Mouse (Mus musculus): Measurements from ENCODE around the gene Tctex1d2.

The Tctex1d2 gene

DNA sequence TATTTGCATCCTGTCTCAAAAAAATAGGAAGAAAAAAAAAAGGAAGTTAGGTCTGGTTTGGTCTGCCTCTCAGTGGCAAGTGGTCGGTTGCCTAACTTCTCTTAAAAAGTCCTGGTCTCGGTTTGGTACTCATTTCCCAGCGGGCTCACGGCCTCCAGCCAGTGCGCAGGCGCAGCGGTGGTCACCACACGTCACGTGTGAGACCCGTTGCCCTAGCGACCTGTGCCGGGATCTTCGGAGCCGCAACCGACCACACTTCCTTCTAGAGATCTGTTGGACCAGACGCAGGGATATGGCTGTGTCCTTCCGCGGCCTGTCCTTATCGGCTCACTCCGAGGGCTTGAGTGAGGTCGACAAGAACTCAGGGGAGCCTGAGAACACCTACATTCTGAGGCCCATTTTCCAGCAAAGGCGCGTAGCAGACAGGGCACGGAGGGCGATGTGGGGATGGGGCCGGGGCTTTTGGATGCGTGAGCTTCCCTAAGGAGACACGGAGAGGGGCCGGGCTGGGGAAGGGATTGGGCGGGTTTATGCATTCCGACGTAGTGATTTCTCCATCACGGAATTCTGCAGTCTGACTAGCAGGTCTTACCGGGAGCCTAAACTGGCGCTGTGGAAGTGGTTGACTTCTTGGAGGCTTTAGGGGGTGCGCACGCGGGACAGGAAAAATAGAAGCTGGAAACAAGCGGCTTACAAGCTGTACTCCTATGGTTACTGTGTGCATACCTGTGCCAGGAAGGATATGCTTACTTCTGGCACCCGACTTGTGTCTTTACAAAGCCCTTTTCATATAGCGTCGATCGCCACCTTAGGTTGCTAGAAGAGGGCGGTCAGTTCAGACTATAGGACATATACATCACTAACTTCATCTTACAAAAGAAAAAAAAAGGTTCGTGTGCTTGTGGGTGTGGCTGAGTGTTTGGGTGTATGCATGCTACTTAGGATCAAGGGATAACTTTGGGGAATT, at the start of gene Tctex1d2:
Tctex1d2 (plus strand) TSS at position 186 of the 967 bp plus-strand sequence.
- DNase-seq (ENCODE audit: low spot score), result peak; percentile 96

DNA sequence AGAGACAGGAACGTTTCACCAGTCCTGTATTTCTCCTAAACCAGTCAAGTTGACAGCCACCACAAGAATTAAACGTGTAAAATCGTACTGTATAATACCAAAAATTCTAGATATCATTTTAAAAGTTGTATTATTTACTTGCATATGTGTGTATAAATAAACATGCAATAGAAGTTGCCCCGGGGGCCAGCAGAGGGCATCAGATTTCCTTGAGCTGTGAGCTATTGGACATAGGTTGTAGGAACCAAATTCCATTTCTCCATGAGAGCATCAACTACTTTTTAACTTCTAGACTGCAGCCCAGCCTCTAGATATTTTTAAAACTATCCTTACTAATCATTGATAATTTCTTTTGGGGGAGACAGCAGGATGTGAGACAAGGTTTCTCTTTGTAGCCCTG, 48.2 kb upstream of the Tctex1d2 start:
- DNase-seq (ENCODE audit: low spot score), result peak; percentile 13

DNA sequence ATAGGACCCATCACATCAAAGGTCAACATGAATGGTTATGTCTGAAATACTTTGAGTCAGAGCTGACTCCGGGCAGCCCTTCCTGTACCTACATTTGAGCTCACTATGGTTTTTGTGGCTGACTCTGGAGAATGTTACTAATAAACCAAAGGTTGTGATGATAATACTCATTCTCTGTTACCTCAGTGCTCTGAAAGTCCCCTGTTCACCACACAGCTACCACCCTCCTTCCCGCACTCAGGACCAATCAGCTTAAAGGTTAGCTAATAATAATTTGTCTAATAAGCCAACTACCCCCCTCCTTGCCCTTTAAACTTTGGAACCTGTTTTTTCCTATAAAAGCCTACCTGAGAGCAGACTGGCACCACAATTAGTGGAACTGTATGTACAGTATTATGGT, 39.9 kb upstream of the Tctex1d2 start:
- no peak for DNase-seq (ENCODE audit: low spot score)

DNA sequence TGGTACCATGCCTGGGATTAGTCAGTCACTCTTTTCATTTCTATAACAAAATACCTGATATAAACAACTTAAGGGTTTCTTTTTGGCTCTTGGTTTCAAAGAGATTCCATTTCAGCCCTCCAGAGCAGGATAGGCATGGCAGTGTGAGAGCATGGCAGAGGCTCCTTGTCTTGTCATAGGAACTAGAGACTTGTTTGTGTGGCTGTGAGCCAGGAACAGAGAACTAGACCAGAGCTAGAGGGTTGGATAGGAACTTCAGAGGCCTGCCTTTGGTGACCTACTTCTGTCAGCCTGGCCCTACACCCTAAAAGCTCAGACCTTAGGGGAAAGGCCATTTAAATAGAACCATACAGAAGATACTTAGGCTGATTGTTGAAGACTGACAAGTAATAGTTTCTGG, 36.6 kb upstream of the Tctex1d2 start:
- DNase-seq (ENCODE audit: low spot score), result no peak

DNA sequence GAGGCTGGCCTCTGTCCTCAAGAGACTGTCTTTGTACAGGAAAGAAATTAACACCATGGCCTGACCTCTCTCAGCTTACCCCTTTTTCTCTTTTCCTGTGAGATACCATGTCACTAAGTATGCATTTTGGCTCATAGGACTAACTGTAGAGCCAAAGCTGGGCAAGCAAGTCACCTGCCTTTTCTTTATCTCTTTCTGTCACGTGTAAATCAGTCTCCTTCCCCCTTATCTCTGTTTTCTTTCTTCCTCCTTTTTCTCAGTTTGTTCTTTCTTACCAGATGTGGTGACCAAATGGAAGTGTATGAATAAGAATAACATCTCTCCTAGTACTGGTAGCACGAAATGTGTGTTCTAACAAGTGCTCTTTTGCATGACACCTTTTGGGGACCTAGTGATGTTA, 34.6 kb upstream of the Tctex1d2 start:
- no peak for DNase-seq (ENCODE audit: low spot score)

DNA sequence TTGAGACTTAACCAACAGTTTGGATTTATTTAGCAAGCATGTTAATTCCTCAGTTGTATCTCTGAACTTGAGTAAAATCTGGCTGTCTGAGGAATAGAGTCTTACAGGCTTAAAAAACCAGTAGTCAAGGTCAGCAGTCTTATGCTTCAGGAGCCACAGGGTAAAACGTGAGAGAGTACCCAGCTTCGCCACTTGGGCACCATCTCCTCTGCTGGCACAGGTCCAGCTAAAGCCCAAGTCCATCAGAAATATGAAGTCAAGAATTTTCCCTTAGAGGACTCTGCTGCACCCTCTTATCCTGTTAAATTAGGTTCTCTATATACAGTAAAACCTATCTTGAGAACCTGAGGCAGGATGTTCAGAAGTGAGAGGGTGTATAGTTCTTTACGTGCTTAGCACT, 32.7 kb upstream of the Tctex1d2 start:
- no peak for DNase-seq (ENCODE audit: low spot score)

DNA sequence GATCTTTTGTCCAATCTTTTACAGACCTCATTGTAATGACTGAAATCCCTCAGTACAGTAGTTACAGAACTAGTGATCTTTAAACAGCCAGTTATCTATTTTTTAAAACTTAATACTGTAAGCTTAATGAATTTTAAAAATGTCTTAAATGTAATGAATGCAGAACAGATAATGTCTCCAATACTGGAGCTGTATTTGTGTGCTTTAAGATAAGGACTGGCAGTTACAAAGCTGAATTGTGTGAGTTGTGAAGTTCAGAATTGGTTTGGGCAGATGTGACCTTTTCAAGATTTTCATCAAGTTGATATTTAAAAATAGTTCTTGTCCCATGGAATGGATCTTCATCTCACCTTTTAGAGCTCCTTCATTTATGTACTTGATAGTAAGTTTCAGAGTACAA, 30.5 kb upstream of the Tctex1d2 start:
- DNase-seq (ENCODE audit: low spot score), result no peak

DNA sequence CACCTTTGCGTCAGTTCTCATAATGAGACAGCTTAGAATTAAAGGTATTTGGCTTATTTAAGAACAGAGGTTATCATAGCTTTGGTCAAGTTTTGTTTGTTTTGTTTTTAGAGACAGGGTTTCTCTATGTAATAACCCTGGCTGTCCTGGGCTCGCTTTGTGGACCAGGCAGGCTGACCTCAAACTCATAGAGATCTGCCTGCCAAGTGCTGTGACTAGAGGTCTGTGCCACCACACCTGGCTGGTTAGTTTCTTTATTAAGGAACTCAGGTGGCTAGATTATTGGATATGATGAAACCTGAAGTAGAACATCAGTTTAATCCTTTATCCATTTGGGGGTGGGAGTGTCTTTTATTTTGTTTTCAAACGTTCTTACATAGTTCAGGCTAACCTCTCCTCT, 29.7 kb upstream of the Tctex1d2 start:
- no peak for DNase-seq (ENCODE audit: low spot score)

DNA sequence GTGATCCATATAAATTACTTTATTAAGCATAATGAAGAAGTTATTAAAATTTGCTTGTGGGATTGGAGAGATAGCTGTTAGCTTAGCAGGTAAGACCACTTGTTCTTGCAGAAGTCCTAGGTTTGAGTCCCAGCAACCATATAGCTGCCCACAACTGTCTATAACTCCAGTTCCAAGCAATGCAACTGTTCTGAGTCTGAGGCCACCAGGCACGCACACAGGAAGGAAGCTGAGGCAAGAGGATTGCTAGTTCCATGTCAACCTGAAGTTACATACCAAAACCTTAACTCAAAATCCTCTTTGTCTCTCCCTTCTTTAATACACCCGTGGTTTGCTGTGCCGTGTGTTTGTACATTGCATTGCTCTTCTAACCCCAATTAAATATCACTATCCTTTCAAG, 28.6 kb upstream of the Tctex1d2 start:
- DNase-seq (ENCODE audit: low spot score), result no peak

DNA sequence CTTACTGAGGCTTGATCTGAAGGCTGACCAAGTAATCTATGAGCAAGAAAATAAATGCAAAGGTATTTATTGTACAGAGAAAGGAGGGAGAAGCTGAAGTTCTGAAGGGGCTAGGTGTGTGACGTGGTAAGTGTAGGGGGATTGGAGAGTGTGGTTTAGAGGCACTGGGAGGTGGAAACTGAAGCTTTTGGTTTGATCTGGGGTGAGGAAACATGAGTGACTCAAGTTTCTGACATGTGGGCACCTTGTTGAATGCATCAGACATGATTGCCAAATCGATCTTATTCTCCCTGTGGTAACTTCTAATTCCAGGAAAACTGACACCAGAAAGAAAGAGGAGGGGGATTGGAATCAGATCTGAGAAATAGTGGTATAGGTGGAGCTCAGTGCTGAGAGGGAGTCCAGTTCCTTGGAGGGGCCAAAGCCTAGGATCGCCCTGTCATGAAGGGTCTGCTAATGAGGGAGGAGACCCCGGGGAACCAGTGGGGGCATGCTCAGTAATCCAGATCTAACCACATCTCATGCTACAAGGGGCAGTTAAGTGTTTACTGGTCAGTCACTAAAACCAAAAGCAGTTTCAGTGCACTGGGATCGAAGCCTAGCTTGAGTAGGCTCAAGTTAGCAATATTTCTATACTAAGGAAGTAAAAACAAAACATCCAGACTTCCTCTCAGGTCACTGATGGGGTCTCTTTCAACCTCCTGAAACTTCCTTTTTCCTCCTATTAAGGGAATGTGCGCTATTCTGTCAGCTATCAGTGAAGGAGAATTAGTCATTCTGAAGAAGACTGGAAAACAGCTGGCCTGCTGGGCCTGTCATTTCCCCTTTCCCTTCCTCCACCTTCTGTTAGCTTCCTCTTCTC, 23.6 kb upstream of the Tctex1d2 start:
- DNase-seq (ENCODE audit: low spot score), result no peak

DNA sequence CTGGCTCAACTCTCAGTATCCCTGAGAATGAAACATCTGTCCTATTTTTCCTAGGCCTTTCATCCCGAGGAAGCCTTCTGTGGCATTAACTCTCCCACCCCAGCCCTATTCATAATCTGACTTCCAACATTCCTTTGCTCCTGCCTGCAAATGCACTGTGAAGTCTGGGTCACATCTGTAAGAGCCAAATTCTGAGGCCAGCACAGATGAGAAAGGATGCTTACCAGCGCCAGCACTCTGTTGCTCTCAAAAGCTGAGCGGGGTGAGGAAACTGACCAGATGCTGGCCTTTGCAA, 23.0 kb upstream of the Tctex1d2 start:
- no peak for DNase-seq (ENCODE audit: low spot score)

DNA sequence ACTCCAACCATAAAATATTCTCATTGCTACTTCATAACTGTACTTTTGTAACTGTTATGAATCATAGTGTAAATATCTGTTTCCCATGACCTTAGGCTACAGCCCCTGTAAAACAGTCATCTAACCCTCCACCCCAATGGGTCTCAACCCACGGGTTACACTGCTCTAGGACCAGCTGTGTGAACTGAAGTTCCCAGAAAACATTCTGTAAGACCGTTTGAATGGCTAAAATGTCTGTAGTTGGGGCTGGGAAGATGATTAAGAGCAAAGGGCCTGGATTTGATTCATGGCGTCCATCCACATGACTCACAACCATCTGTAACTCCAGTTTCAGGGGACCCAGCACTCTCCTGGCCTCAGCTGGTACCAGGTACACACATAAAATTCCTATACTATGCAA, 21.3 kb upstream of the Tctex1d2 start:
- no peak for DNase-seq (ENCODE audit: low spot score)

DNA sequence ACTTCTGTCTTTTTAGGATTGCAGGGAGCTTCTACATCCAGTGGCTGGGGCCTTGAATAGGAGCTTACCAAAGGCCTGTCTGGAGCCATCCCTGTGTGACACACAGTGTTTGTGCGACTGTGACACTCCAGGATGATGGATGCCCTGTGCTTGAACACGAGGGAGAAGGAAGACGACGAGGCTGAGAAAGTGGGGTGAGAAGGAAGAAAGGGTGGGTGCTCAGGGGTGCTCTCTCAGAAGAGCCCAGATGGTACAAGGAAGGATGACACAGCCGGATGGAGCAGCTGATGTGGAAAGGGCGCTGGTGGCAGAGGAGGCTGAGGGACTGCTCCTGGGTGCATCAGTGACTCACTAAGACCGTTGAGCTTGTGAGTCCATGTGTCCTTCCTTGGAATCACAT, 19.2 kb upstream of the Tctex1d2 start, which contains the start of gene Tm4sf19:
Tm4sf19 (plus strand) TSS at position 240 of the 400 bp plus-strand sequence.
- no peak for DNase-seq (ENCODE audit: low spot score)

DNA sequence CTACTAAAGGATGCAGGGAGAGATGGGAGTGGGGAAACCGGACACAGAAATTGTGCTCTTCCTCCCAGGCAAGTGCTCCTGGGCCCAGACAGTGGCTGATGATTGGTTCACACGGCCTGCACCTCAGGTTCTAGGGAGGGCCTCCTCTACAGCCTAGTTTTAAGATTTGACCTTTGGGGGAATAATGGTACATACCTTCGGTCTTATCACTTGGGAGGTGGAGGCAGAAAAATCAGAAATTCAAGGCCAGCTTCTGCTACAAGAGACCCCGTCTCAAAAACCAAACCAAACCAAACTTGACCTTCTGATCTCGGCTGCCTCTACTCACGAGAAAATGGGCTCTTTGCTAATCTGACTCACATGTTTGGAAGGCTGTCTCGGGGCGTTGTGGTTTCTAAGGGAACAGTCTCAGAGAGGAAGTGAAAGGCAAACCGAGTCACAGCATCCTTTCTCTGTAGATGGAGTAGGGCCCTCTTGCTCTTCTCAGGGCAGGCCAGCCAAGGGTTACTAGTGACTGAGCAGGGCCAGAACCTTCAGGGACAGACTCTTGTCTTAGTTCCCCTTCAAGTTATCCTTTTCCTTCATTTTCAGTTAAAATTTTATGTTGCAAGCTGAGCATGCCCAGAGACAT, 18.1 kb upstream of the Tctex1d2 start:
- DNase-seq (ENCODE audit: low spot score), result peak; percentile 31

DNA sequence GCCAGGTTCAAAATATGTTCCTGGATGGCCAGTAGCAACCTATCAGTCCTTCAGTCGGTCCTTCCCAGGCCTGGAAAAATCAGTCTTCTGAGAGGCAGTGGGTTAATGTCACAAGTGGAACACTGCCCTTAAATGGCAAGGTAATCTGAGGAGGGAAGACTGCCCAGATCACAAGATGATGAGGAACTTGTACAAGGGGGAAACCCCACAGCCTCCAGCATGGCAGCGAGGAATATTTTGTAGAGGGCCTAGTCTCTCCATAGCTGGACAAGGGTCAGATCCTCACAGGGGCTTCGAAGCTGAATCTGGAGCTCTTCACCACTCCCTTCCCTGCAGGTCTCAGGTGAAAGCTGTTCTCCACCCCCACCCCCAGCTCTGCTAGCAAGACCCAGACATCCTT, 16.7 kb upstream of the Tctex1d2 start:
- DNase-seq (ENCODE audit: low spot score), result peak; percentile 6

DNA sequence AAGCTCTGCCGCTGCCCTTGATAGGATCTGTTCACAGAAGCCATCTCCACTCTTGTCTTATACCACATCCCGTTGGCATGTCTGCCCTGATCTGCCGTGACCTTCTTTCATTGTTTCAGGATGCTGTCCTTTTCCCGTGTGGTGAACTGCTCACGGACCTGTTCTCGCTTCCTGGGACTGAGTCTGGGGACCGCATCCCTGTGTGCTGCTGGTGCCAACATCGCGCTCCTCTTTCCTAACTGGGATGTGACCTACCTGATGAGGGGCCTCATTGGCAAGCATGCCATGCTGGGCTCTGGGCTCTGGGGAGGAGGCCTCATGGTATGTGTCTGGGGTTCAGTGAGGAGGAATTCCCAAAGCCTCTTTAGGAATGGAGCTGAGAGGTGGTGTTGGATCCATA, 13.8 kb upstream of the Tctex1d2 start:
- DNase-seq (ENCODE audit: low spot score), result no peak

DNA sequence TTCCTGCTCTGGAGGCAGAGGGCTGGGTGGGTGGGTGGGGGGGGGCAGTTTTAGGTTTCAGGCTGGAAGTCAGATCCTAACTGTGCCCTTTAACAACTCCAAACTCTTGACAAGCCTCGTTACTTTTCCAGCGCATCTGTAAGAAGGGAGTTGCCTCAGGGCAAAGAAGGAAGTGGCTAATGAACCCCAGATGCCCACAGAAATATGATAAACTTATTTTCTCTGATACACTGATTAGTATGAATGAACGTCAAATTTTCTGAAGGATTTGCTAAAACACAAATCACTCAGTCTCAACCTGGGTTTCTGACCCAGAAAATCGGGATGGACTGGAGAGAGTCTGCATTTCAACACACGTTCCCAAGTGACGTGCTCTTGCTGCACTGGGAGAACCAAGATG, 12.8 kb upstream of the Tctex1d2 start:
- no peak for DNase-seq (ENCODE audit: low spot score)

DNA sequence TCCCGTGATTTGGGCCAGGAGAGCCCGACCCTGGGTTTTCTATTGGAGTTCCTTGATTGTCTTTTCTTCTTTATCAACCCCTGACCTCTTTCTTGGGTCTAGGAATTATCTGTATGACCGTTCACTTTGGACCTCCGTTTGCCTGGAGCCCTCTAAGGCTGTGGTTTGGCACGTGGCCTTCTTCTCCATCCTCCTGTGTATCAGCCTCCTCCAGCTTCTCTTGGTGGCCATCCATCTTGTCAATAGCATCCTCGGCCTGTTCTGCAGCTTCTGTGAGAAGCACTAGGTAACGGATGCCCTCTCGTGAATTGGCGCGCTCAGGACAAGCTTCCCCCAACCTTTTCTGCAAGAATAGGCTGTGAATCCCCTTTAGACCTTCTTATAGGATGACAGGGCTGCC, 11.8 kb upstream of the Tctex1d2 start:
- DNase-seq (ENCODE audit: low spot score), result no peak

DNA sequence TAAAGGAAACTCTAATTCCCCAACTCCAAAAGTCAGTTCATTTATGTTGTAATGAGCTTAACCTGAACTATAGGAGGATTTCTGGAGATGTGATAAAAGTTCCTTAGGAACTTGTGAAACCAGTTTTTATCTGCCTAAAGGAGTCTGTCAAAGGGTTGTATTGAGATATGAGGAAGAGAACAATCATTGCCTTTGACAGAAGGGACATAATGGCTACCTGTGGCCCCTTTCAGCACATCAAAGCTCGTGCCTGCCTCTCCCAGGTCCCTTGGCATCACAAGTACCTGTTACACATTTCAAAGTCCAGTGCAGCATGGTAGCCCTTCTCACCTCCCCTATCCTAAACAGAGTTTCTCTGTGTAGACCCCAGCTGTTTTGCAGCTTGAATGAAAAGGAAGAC, 2.0 kb upstream of the Tctex1d2 start:
- DNase-seq (ENCODE audit: low spot score), result no peak

DNA sequence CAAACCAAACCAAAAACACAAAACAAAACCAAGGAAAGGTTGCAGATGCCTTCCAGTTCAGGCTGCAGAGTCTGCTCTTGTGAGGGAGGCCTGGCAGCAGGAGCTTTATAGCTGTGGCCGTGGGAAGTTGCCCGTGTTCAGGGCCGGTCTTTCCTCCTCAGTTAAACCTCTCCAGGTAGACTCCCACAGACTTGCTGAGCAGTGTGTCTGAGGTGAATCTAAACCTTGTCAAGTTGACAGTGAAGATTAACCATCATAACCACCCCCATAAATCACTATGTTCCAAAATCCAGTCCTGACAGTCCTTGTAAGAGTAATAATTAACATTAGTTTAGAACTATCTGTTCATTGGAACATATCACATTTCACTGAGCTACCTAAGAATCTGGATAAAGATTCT, 8.0 kb downstream of the Tctex1d2 start:
- DNase-seq (ENCODE audit: low spot score), result no peak

DNA sequence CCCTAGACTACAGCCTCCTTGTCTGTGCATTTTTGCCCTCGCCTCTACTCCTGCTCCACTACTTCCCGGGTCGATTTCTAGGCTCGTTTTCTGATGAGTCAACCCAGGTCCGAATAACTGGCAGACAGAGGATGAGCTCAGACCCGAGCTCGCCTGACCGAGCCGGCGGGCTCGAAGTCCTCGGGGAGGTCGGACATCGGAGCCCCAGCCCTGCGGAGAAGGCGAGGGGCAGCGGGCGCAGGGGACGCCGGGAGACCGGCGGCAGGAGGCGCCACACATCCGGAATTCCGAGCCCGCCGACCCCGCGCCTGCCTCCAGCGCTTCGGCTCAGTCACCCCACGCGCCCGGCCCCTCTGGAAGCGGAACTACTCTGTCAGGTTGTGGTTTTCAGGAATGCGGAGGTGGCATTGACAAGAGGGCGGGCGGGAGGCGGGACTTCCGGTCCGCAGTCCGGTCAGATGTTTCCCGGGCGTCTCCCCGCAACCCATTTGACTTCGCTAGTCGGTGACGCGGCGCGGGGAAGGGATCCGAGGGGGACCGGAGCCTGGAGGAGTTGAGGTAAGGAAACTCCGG, 11.1 kb downstream of the Tctex1d2 start, which contains the start of gene Pcyt1a:
Pcyt1a (plus strand) TSS at position 448 of the 573 bp plus-strand sequence.
- peak; percentile 91 for DNase-seq (ENCODE audit: low spot score)

DNA sequence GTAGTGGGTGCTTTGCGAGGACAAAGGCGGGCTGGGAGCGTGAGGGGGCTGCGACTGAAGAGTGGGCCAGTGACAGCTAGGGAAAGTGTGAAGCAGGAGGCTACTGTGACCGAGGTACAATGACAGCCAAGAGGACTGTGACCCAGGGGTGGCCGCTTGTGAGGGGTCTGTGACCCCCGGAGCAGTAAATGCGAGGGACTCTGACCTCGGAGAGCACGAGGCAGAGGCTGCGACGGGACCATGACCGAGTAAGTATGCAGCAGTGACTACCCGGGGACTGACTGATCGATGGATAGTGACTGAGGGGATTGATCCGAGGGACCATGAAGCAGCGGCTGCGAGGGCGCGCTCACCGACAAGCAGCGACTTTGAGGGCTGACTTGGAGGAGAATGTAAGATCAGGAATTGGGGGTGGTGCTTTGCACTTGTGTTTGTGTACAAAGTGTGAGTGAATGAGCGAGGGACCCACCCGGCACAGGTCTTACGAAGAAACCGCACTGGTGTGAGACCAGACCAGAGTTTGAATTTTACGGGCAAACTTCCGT, 11.6 kb downstream of the Tctex1d2 start:
- DNase-seq (ENCODE audit: low spot score), result peak; percentile 12

Data from lung, postnatal 25 days (tissue).